Mouse (Mus musculus): ENCODE data around the gene H2-Aa.

DNA sequence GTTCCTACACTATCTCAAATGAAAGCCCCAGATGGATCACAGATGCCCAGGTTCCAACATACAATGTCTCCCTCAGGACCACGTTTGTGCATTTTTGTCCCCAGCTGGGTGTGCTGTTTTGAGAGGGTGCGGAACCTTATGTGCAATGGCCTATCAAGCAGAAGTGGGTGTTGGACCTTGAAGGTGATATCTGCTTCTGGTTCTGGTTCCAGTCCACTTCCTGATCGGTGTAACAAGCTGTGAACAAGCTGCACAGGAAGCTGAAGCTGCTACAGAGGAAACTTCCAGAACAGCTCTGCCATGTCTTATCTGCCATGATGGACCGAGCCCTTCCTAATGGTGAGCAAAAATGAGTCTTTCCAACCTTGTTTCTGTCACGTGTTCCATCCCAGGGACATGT lies 31.1 kb downstream of the H2-Aa start:
- TF ChIP-seq EP300 (IDR thresholded peaks at IDR 0.05; ENCODE audit: low read depth) (no peak), CTCF (IDR thresholded peaks at IDR 0.05; ENCODE audit: low read depth) (no peak)

All from heart, postnatal 0 days (tissue).